Mouse (Mus musculus) embryo, embryonic 11.5 days (tissue): ENCODE measurements around the gene Nmt2.

Experiments used
- DNase-seq: peaks from one replicate; pipeline ENCODE4 v3.0.0-alpha.2; 2012; ENCODE audit warnings: low read depth, low spot score

Nmt2 gene

DNA sequence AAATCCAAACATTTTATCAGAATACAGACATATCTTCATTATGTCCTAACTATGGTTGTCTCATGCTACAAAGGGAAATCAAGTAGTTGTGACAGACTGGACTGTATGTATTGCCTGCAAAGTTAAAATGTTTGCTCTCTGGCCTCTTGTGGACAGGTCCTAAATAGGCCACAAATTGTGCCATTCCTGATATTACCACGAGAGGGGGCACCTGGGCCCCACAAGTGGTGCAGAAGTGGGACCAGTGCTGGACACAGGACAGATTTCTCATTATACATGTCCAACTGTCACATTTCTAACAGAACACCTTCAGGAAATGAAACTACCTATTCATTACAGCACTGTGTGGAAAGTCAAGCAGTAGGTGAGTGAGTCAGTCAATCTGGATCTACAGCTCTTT, 43.3 kb downstream of the Nmt2 start:
- peak; percentile 20 for DNase-seq

DNA sequence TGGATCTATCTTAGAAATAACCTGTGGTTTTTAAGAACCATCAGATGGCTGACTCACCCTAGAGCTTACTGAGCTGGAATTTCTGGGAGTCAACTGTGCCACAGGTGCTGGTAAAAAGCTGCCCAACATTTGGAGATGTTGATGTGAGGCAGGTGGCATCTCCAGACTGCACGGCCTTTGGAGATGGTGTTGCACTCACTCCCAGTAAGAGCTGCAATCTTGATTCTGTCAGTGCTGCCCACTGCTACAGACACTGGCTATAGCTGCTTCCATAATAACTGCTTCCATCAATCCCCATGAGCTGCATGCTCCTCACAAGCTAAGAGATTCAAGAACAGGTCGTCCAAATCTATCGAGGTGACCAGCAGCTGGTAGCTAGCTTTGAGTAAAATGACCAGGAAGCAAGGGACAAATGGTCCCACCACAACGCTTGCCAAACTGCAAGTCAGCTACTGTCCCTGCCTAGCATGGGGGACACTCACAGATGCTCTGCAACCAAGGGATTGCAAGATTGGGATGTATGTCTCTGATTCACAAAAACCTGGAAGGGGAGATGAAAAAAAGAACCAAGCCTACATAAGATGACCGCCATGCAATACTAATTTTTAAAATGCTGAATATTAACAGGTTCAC, 47.2 kb downstream of the Nmt2 start:
- no peak for DNase-seq

DNA sequence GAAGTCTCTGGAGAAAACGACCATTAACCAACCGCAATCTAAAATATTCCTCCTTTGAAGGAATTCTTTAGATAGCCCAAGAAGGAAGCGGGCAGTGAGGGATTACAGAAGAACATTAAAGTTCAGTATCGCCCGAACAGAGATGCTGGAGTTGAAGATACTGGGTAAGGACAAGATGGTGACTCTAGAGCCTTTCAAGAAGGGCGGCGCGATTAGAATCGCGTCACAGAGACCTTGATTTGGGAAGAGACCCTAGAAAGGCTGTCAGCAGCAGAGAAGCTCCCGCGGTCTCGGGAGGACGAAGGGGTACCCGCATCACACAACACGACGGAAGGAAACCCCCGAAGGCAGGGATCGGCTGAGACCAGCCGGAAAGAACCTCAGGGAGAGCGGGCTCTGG, 48.0 kb downstream of the Nmt2 start:
- DNase-seq: no peak

DNA sequence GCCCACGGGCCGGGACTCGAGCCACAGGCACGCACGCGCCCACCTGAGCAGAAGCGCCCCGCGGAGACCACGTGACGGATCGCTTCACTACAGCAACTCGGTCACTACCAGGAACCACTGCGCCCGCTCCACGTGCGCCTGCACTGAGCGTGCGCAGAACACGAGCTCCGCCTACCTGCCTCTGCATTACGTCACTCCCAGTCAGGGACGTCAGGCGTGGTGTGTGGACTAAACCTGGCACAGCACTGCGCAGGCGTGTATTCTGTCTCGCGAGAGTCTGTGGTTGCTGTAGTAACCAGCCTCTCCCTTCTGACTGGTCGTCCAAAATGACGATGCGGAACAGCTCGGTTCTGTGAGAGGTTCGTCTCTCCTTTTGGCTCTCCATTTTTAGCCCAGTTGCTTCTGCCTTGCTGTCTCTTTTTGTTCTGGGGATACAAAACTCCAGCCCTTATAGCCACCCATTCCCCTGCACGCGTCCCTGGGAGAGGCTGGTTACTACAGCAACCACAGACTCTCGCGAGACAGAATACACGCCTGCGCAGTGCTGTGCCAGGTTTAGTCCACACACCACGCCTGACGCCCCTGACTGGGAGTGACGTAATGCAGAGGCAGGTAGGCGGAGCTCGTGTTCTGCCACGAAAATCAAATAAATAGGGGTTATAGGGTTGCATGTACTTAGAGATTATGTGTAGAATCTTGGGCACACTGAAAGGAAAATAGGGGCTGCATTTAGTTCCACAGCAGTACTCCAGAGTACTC, 48.7 kb downstream of the Nmt2 start, which contains the start of gene Rpp38:
Gene Rpp38 (minus strand): TSS at position 160 of the 759 bp plus-strand sequence.
- peak; percentile 95 for DNase-seq

DNA sequence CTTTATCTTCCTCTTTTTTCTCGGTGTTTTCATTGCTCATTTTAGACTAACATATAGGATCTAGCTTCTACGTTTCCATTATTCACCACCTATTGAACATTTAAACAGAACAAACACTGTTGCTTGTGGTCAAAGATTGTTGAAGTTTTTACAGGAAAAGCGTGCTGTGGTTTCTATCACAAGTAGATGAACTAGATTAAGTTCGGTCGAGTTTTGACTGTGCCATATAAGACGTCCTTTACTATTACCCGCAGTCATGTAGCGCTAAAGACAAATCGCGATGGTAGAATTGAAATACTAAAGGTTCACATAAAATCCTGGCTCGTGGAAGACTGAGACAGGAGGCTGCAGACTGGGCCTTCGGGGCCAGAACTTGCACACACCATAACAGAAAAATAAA, 49.7 kb downstream of the Nmt2 start:
- DNase-seq: no peak

DNA sequence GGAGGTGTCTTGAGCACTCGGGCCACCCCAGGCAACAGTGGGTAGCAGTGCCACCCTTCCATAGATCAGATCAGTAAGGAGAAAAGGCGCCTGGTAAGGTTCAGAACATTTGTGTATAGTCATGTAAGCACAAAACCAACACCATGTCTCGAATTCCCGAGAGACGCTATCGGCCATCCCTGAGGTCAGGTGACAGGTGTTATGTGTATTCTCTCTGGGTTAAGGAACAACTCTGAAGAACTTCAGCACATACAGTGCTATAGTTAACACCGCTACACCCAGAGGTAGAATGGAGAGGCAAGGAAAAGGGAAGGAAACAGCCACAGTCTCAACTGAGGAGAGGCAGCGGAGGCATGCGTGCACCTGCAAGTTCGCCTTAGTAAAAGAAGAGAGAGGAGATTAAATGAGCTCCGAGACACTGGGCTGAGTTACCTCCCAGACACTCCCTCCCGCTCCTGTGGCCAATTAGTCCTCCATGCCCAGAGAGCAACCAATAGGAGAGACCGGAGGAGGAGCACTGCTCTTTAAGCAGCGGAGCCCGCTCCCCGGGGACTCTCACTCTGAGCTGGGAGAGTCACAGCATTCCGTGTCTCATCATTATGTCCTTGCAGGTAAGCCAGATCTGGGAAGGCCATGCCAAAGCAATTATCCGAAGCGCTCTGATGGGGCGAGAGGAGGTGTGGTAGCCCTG, 51.7 kb downstream of the Nmt2 start, which contains the start of gene Acbd7:
Gene Acbd7 (plus strand): TSS at position 558 of the 691 bp plus-strand sequence.
- DNase-seq: peak; percentile 32

DNA sequence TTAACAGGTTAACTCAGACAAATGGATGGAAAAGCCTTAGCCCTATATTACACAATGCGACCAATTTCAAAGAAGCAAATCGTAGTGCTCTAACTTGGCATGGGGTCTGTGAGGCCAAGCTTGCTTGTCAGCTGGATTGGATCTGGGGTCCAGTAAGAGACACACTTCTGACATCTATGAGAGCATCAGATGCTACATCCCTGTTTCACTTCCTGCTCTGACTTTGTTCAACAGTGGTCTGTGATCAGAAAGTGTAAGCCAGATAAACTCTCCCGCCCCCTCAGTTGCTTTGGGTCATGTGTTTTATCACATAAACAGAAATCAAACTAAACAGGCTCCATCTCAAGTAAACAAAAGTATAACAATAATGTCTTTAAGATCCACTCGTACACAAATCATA, 64.4 kb downstream of the Nmt2 start:
- no peak for DNase-seq

DNA sequence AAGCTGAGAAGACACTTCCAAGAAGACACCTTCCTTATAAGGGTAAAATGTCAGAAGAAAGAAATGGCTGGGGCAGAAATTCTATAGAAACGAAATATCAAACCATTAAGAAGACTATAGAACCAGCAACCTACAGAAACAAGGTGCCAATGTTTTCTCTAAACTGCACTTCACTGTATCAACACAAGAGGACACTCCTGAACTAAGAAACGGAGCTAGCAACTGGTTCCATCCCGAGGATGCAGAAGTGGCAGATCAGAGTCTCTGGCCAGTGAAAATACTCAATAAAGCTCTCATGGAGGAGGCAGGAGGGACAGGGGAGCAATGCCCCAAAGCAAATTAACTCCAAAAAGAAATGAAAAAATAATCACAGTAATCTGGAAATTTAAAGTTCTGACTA, 64.9 kb downstream of the Nmt2 start:
- DNase-seq: peak; percentile 17

DNA sequence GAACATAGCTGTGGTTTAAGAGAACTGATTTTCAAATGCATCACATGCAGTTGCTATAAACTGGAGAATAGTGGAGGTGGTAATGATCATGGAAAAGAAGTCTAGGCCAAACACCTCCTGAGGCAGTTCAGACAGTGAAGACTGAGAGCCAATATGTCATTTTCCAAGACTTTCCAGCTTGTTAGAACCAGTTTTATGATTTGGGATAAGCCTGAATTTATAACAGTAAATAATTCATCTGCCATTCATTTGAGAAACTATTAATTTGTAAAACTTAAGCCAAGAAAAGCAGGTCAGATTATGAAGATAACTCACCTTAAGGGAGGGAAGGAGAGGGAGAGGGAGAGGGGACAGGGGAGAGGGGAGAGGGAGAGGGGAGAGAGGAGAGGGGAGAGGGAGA, 69.1 kb downstream of the Nmt2 start:
- no peak for DNase-seq

DNA sequence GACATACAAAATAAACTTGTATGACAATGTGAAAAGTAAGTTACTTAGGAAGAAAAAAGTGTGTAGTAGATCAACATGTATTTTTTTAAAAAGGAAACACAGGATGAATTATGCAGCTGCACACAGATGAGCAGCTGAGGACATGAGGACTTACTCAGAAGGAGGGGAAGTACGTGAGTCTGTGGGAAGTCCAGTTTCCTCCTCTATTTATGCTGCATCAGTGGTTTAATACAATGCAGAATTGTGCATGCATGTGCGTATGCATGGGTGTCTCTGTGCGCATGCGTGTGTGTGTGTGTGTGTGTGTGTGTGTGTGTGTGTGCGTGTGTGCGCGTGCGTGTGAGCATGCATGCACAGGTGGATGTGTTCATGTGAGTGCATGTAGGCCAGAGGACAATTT, 71.8 kb downstream of the Nmt2 start:
- DNase-seq: no peak

DNA sequence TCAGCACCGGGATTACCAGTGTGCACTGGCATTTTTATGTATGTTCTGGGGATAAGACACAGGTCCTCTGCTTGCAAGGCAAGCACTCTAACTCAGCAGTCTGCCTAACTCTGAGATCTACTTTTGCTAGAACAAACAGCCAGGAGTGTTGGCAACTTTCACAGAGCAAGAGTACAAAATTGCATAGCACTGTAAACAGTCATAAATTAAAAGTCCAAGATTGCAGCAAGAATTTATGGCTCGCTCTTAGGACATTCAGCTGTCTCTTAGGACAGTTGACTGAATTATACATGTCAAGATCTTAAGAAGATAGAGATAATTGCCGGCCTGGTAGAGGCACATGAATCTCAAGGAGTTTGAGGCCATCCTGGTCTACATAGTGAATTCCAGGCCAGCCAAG, 72.3 kb downstream of the Nmt2 start:
- DNase-seq: no peak

DNA sequence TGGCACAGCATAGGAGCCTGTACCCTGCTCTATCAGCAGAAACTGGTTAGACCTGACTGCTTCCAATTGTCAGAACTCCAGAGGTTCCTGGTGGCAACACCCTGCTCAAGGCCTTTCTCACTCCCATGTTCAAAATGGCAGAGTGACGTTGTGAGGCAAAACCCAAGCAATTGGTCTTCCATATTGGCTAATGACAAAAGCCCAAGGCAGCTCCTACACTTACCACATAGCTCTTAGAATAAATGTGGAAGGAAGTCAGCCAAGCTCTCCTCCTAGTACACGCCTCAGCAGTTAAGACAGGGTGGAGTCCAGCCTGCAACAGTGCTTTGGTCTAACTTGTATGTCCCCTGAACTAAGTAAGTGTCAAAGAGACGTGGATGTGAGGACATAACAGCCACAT, 73.9 kb downstream of the Nmt2 start:
- DNase-seq: no peak

DNA sequence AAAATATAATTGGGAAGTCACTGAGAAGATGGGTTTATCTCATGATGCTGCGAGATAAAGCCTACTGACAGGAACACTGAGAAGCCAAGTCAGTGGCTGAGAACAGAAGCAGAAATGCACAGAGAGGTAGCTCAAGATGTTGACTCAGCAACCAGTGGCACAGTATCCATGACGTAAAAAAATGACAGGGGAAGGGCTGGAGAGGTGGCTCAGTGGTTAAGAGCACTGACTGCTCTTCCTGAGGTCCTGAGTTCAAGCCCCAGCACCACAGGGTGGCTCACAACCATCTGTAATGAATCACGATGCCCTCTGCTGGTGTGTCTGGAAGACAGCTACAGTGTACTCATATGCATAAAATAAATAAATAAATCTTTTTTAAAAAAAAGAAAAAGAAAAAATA, 77.1 kb downstream of the Nmt2 start:
- DNase-seq: no peak

DNA sequence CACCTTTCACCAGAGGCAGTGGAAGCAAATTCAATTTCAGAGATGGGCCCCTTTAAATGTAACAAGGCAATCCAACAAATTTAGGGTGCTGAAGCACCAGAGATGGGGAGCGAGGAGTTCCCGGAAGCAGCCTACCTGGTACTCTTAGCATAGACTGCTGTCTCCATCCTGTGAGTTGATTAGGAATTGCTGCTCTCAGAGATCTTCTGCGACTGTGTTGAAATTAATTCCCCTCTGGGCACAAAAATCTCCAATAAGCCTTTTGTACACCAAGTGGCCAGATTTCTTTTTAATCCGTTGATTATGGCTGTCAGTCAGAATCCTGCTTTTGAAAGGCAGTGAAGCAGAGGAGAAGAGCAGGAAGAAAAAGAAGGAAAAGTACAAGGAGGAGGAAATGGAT, 81.1 kb downstream of the Nmt2 start:
- DNase-seq: no peak
